Mouse (Mus musculus) spleen, postnatal 14 days (tissue): ENCODE measurements around the gene Gm32717.
"Not testable (repeated sequence)": the region's sequence is repeated elsewhere in the genome, so short reads cannot be mapped to it uniquely, and the experiment has no call there.

Source experiments
- DNase-seq, 2 experiments: peaks; one replicate each; pipeline ENCODE4 v3.0.0; 2021 to 2022; ENCODE audit warnings: low spot score in 2 of 2

Gm32717 gene

DNA sequence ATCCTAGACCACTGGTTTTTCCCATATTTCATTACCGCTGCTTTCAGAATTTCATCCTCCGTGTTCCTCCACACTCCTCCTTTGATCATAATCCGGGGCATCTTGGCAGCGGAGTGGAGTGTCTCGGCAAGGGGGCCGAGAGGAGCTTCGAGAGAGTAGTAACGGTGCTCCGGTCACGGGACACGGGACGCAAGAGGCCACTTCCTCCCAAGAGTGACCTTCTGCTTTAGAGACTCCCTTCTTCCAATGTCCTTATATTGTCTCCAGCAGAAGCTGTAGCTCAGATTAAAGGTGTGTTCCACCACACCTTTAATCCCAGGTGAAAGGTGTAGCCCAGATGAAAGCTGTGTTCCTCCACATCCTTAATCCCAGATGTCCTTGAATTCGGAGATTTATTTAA lies at the start of gene Gm32717:
Gm32717 (minus strand) TSS at position 101 of the 400 bp plus-strand sequence.
- DNase-seq: not testable (repeated sequence)

DNA sequence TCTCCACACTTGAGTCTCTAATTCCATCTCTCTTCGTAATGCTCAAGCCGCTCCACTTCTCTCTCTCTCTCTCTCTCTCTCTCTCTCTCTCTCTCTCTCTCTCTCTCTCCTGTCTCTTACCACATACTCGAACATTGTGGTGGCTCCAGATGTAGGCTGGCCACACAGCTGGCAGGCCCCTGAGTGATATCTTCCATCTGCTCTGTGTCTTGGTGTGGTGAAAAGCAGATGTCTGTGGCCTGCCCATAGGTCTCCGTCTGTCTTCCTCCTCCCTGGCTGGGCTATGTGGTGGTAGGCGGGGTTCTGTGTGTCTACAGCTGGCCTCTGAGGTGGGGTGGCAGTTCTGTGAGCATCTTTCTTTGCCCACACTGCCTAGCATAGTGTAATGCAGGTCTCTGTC lies 42.4 kb upstream of the Gm32717 start:
- DNase-seq: not testable (repeated sequence)

- not testable (repeated sequence) for DNase-seq
Measured at GRCm38 (mm10) chr10:118282565-118282964, 42.0 kb upstream of the Gm32717 start.

GRCm38 (mm10) chr10:118278069-118278468 lies 37.5 kb upstream of the Gm32717 start:
- not testable (repeated sequence) for DNase-seq

DNA sequence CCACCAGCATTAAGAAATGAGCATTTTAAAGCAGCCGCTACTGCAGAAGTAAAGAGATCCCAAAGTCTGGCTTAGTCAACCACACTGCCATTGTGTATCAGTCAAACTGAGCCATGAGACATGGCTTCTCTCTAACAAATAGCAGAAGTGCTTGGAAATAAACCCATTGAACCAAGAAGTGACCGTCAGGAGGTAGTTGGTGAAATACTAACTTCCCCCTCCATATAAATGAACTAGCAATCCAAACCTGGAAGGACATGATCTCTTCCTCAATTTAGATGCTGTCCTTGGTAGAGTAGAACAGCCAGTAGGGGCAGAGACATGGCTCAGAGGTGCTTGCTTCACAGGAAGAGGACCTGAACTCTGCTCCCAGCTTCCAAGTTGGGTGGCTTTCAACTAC lies 30.8 kb upstream of the Gm32717 start:
- not testable (repeated sequence) for DNase-seq

DNA sequence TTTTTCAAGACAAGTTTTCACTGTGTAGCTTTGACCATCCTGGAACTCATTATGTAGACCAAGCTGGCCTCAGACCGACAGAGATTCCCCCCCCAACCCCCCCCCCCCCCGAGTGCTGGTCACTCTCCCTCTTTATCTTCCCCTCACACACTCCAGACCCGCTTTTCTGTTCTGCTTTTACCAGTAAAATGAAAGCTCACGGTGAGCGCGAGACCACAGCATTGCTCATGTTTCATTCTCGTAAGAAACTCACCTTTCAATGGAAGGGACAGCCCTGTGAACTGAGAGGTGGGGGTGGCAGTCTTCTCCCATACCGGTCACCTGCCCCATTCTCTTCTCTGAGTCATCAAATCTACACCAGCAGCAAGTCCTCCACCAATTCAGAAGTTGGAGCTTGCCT lies 28.2 kb upstream of the Gm32717 start:
- not testable (repeated sequence) for DNase-seq

DNA sequence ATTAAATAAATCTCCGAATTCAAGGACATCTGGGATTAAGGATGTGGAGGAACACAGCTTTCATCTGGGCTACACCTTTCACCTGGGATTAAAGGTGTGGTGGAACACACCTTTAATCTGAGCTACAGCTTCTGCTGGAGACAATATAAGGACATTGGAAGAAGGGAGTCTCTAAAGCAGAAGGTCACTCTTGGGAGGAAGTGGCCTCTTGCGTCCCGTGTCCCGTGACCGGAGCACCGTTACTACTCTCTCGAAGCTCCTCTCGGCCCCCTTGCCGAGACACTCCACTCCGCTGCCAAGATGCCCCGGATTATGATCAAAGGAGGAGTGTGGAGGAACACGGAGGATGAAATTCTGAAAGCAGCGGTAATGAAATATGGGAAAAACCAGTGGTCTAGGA lies 17.8 kb upstream of the Gm32717 start, which contains the start of gene Gm32802:
Gm32802 (plus strand) TSS at position 301 of the 400 bp plus-strand sequence.
- not testable (repeated sequence) for DNase-seq

DNA sequence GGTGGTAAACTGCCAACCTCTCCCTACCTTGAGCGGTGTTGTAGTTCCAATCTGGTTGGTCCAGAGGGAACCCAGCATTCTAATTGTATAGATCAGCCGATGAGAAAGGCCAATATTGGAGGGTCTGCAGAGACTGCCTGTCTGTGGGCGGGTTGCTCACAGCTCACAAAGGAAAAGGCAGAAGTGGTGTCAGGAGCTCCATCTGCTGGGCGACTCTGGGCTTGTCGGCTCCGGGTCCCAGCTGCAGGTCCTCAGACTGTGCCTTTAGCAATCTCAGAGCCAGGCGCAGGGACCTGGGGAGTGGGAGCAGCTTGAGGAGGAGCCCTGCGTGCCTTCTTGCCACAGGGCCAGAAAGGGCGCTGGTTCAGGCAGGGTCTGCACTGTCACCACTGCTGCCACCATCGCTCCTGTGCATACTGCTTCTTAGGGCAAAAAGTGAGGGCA lies 10.3 kb upstream of the Gm32717 start:
- no peak for DNase-seq

DNA sequence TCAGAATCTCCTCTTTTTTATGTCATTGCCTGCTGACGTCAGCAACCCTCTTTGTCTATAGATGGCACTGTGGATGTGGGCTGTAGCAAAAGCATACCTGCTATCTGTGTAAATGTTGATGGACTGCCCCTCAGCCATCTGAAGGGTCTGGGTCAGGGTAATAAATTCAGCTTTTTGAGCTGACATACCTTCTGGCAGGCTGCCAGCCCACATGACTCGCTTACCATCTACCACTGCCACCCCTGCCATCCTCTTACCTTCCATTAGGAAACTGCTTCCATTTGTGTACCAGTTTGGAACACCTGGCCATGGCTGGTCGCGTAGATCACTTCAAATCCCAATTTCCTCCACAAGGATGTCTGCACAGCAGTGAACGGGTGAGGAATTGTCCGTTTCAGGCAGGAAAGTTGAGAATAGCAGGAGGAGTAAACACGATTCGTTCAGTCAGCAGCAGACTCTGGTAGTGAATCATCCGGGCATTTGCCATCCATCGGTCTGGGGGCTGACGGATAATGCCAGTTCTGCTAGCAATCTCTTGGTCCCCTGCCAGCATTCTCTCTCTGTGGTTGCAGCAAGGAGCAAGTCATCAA lies 8.5 kb upstream of the Gm32717 start:
- not testable (repeated sequence) for DNase-seq

DNA sequence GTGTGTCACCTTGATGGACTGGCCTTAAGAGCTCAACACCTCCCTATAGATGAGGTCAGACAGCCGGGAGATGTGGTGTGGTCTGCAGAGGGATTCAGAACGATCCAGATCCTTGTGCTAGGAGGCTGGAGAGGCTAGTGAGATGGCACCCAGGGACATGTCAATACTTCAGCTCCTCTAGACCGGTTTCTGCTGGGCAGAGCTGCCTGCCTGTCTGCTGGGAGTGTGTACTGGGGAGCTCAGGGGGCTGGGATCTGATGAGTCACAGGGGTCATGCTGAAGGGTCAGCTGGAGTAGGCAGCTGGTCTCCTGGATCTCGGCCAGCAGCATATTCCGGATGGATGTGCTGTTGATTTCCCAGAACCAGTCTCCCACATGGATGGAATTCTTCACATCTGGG lies 8.0 kb downstream of the Gm32717 start:
- not testable (repeated sequence) for DNase-seq

GRCm38 (mm10) chr10:118227629-118228028 lies 13.0 kb downstream of the Gm32717 start:
- DNase-seq: not testable (repeated sequence)

- not testable (repeated sequence) for DNase-seq
Measured at GRCm38 (mm10) chr10:118215719-118216393, 24.7 kb downstream of the Gm32717 start.

DNA sequence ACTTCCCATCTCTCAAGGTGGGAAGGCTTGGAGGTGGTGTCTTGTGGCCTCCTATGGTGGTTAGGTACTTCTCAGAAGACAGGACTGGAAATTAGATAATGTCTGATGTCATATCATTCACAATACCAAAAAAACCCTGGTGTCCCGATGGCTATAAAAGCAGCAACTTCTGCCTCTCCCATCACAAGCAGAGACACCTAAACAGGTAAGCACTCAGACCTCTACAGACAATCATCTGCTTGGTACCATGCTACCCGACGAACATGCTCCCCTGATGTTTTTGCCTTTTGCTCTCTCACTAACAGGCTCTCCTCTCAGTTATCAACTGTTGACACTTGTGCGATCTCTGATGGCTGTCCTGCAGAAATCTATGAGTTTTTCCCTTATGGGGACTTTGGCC lies 35.9 kb downstream of the Gm32717 start, which contains the start of gene Il22:
Il22 (plus strand) TSS at position 301 of the 400 bp plus-strand sequence.
- DNase-seq: no peak

DNA sequence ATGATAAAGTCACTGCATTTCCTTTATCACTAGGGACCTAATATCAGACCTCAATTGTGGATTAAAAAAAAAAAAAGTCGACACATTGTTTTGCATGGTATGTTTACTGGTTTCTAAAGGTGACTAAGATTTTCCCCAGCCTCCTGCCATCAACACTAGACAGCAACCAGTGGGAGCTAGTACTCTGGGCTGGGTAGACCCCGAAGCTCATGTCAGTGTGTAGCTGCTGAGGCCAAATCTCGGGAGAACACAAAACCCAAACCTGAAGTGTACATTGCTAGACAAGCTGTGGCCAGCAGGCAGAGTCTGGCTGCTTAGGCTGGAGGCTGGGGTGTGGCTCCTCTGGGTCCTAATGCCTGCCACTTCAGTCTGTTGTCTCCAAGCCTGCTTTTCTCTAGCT lies 45.4 kb downstream of the Gm32717 start:
- DNase-seq: not testable (repeated sequence)
